25 mouse cellular contexts compared by ENCODE assay signal in the genomic region with DNA sequence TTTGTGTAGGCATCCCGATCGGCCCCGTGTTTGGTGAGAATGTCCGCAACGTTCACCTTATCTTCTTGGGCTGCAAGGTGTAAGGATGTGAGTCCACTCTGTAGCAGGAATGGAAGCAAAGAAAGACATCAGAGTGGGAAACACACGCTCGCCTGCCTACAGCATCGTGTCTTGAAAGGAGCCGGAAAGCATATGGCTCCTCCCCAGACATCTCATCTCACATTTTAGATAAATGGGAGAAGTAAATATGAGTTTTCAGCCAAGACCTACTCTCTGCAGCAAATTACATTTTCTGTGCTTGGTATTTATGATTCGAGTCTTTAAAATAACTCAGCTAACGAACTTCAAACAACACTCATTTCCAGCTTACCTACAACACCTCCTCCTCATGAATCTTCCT.
"Had no signal": no experiment of that assay in that cellular context is flagged by ENCODE, and none has a peak within 500 bp of the region (broad histone marks: within the 10 kb centered on the region; RNA-seq: fewer than 3 reads in every experiment).

No protein-coding gene starts in this region.

- H3K9ac ChIP-seq: heart, embryonic 13.5 days; heart, embryonic 15.5 days; hindbrain, embryonic 13.5 days; hindbrain, embryonic 15.5 days; kidney, embryonic 15.5 days; limb, embryonic 13.5 days; limb, embryonic 15.5 days; liver, embryonic 12.5 days; liver, embryonic 14.5 days had no signal

- H3K9me3 ChIP-seq: heart, embryonic 13.5 days; heart, embryonic 15.5 days; hindbrain, embryonic 13.5 days; hindbrain, embryonic 15.5 days; kidney, embryonic 15.5 days; limb, embryonic 13.5 days; limb, embryonic 15.5 days; liver, embryonic 12.5 days had no signal

- H3K4me2 ChIP-seq: heart, embryonic 11.5 days; heart, embryonic 13.5 days; heart, embryonic 15.5 days; hindbrain, embryonic 13.5 days; hindbrain, embryonic 15.5 days; kidney, embryonic 15.5 days; limb, embryonic 13.5 days; limb, embryonic 15.5 days; liver, embryonic 12.5 days had no signal

- H3K4me1 ChIP-seq: heart, embryonic 13.5 days; heart, embryonic 15.5 days; kidney, embryonic 15.5 days; liver, embryonic 12.5 days had no signal

- H3K36me3 ChIP-seq: kidney, embryonic 15.5 days had no signal

- H3K27me3 ChIP-seq: heart, embryonic 13.5 days; heart, embryonic 15.5 days; hindbrain, embryonic 13.5 days; hindbrain, embryonic 15.5 days; kidney, embryonic 15.5 days; limb, embryonic 13.5 days; limb, embryonic 15.5 days; liver, embryonic 12.5 days had no signal

- ATAC-seq: hindbrain, postnatal 0 days; liver, embryonic 12.5 days had no signal

- H3K4me3 ChIP-seq: heart, adult 2 months; heart, embryonic 13.5 days; heart, embryonic 15.5 days; hindbrain, embryonic 13.5 days; hindbrain, embryonic 15.5 days; kidney, embryonic 15.5 days; limb, embryonic 13.5 days; limb, embryonic 15.5 days; liver, embryonic 12.5 days had no signal

- H3K27ac ChIP-seq: heart, adult 2 months; heart, embryonic 13.5 days; heart, embryonic 15.5 days; hindbrain, embryonic 13.5 days; hindbrain, embryonic 15.5 days; hindbrain, postnatal 0 days; kidney, embryonic 15.5 days; kidney, postnatal 0 days; limb, embryonic 13.5 days; limb, embryonic 15.5 days; liver, embryonic 12.5 days; liver, embryonic 14.5 days had no signal

- DNase-seq: gastrocnemius, postnatal 14 days; gastrocnemius, postnatal 36 days; heart, adult 11 months; heart, adult 2 months; heart, postnatal 14 days; heart, postnatal 36 days; kidney, adult 11 months; kidney, adult 2 months; kidney, adult 9 months; kidney, postnatal 14 days; kidney, postnatal 36 days; layer of hippocampus, adult 9-11 months; layer of hippocampus, postnatal 36 days had no signal
